Mouse (Mus musculus): ENCODE results near the gene Prkar1b. TPM values are rescaled to one million over a fixed set of nuclear protein-coding genes. Genes with fewer than 3 reads are reported as not detected.

Prkar1b gene
- polyA plus RNA-seq, 1 experiment, result 1.4 TPM

DNA sequence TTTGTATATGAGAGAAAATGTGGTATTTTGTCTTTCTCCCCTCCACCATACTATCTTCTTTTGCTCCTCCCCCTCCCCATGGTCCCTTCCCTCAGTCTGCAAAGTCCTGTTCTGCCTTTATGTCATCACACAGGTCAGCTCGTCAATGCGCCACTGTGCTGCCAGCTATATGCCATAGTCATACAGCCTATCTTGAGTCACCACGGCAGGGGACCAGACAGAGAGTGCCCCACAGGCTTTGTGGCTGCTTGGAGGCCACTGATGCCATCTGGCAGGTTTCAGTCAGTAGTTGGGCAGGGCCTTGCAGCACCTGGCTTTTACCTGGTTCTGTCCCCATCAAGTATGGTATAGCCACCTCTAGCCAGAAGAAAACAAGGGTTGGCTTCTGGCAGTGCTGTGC, 58.1 kb downstream of the Prkar1b start:
- Histone ChIP-seq H3K36me3 (replicated peaks; ENCODE audit: low read length) (no peaks in the 10 kb centered on the region), H3K9me3 (peaks cover 16% of the 10 kb centered on the region), H3K27me3 (replicated peaks) (peaks cover 56% of the 10 kb centered on the region), H3K4me3 (replicated peaks) (no peak overlapping the region), H3K4me1 (peaks cover 47% of the 10 kb centered on the region)
- TF ChIP-seq GATA1 (IDR thresholded peaks at IDR 0.05; ENCODE audit: borderline replicate concordance, low read length) (no peak), FLI1 (IDR thresholded peaks at IDR 0.05; ENCODE audit: low read length) (no peak)

GRCm38 (mm10) chr5:139090162-139090561, 59.6 kb downstream of the Prkar1b start:
- peaks cover 52% of the 10 kb centered on the region for H3K27me3 ChIP-seq (replicated peaks)
- no peaks in the 10 kb centered on the region for H3K36me3 ChIP-seq (replicated peaks; ENCODE audit: low read length)
- no peak for TF ChIP-seq GATA1 (IDR thresholded peaks at IDR 0.05; ENCODE audit: borderline replicate concordance, low read length)
- no peak for TF ChIP-seq FLI1 (IDR thresholded peaks at IDR 0.05; ENCODE audit: low read length)
- H3K4me3 ChIP-seq (replicated peaks), result no peak overlapping the region
- peaks cover 6% of the 10 kb centered on the region for H3K9me3 ChIP-seq
- peaks cover 52% of the 10 kb centered on the region for H3K4me1 ChIP-seq

- peaks cover 40% of the 10 kb centered on the region for H3K27me3 ChIP-seq (replicated peaks)
- TF ChIP-seq FLI1 (IDR thresholded peaks at IDR 0.05; ENCODE audit: low read length) (no peak), GATA1 (IDR thresholded peaks at IDR 0.05; ENCODE audit: borderline replicate concordance, low read length) (no peak)
- peaks cover 6% of the 10 kb centered on the region for H3K9me3 ChIP-seq
- peaks cover 68% of the 10 kb centered on the region for H3K4me1 ChIP-seq
- H3K4me3 ChIP-seq (replicated peaks), result no peak overlapping the region
- H3K36me3 ChIP-seq (replicated peaks; ENCODE audit: low read length), result no peaks in the 10 kb centered on the region
These were observed 61.6 kb downstream of the Prkar1b start for GRCm38 (mm10) chr5:139088173-139088572.

GRCm38 (mm10) chr5:139084831-139085519, 64.8 kb downstream of the Prkar1b start:
- Histone ChIP-seq H3K36me3 (replicated peaks; ENCODE audit: low read length) (peaks cover 2% of the 10 kb centered on the region), H3K4me1 (peaks cover 86% of the 10 kb centered on the region), H3K27me3 (replicated peaks) (peaks cover 23% of the 10 kb centered on the region), H3K9me3 (peaks cover 6% of the 10 kb centered on the region), H3K4me3 (replicated peaks) (no peak overlapping the region)
- no peak for TF ChIP-seq GATA1 (IDR thresholded peaks at IDR 0.05; ENCODE audit: borderline replicate concordance, low read length)
- no peak for TF ChIP-seq FLI1 (IDR thresholded peaks at IDR 0.05; ENCODE audit: low read length)

DNA sequence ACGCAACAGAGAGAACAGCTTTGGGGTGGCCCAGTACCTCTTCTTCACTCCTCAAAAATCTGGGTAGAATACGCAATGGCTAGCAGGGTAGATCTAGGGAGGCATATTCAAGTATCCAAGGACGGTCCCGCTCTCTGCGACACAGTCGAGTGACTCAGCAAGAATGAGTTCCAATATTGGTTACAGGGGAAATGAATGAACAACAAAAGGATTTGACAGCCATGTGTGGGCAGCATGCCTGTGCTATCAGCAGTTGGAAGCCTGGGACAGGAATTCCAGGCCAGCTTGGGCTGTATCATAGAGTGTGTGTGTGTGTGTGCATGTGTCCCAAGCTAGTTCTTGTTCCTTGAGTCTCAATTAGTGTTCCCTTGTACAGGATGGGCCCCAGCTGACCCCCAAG, 65.5 kb downstream of the Prkar1b start:
- no peak for TF ChIP-seq FLI1 (IDR thresholded peaks at IDR 0.05; ENCODE audit: low read length)
- Histone ChIP-seq H3K4me1 (peaks cover 86% of the 10 kb centered on the region), H3K9me3 (peaks cover 6% of the 10 kb centered on the region), H3K4me3 (replicated peaks) (no peak overlapping the region), H3K27me3 (replicated peaks) (peaks cover 16% of the 10 kb centered on the region), H3K36me3 (replicated peaks; ENCODE audit: low read length) (peaks cover 6% of the 10 kb centered on the region)

DNA sequence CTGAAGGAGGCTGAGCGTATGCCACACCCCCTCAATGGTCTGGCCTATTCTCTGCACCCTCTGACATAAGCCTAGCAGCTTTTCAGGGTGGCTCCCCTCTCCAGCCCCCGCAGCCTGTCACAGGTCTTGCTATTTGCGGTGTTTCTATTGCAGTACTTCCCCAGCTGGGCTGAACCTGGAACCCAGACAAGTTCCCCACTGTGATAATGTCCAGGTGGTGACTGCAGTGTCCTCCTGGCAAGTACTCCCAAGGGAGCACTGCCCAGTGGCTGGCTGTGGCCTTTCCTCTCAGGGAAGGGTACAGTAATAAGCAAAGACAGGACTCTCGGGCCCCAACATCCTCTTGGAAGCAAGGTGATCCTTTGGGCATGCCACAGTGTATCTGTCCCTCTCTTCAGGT, 66.0 kb downstream of the Prkar1b start:
- Histone ChIP-seq H3K36me3 (replicated peaks; ENCODE audit: low read length) (peaks cover 6% of the 10 kb centered on the region), H3K4me1 (peaks cover 89% of the 10 kb centered on the region), H3K27me3 (replicated peaks) (peaks cover 13% of the 10 kb centered on the region), H3K4me3 (replicated peaks) (no peak overlapping the region), H3K9me3 (peaks cover 6% of the 10 kb centered on the region)
- TF ChIP-seq FLI1 (IDR thresholded peaks at IDR 0.05; ENCODE audit: low read length) (no peak), GATA1 (IDR thresholded peaks at IDR 0.05; ENCODE audit: borderline replicate concordance, low read length) (no peak)

DNA sequence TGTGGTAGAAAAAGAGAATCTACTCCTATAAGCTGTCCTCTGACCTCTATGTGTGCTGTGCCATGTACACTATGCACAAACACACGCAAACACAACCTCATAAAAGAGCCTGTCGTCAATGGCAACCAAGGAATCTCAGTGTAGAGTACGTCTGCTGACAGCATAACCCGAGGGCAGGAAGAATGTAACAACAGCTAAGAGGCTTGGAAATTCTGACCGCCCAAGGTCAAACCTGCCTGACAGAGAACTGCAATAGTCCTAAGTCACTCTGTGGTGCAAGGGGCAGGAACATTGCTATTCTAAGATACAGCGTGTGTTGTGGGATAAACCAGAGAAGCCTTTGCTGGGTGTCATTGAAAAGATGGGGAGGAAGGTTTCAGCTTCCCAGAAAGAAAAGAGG, 68.4 kb downstream of the Prkar1b start:
- Histone ChIP-seq H3K9me3 (no peaks in the 10 kb centered on the region), H3K27me3 (replicated peaks) (peaks cover 3% of the 10 kb centered on the region), H3K4me1 (peaks cover 99% of the 10 kb centered on the region), H3K36me3 (replicated peaks; ENCODE audit: low read length) (peaks cover 6% of the 10 kb centered on the region), H3K4me3 (replicated peaks) (no peak overlapping the region)
- no peak for TF ChIP-seq GATA1 (IDR thresholded peaks at IDR 0.05; ENCODE audit: borderline replicate concordance, low read length)
- TF ChIP-seq FLI1 (IDR thresholded peaks at IDR 0.05; ENCODE audit: low read length), result no peak

DNA sequence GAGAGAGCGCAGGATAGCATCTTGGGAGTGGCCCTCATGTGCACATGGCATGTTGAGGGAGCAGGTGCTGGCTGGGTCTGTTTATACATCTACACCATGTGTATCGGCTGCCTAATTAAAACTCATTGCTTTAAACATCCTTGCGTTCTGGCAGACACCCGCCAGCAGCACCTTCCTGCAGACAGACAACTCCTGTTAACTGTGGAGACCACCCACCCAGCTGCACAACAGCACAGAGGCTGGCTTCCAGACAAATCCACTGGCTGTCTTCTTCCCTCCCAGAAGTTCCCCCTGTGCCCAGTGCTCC, 71.7 kb downstream of the Prkar1b start:
- no peak for TF ChIP-seq FLI1 (IDR thresholded peaks at IDR 0.05; ENCODE audit: low read length)
- TF ChIP-seq GATA1 (IDR thresholded peaks at IDR 0.05; ENCODE audit: borderline replicate concordance, low read length), result no peak
- Histone ChIP-seq H3K9me3 (no peaks in the 10 kb centered on the region), H3K4me3 (replicated peaks) (no peak overlapping the region), H3K36me3 (replicated peaks; ENCODE audit: low read length) (peaks cover 6% of the 10 kb centered on the region), H3K27me3 (replicated peaks) (peaks cover 11% of the 10 kb centered on the region), H3K4me1 (peaks cover 80% of the 10 kb centered on the region)

- no peak overlapping the region for H3K4me3 ChIP-seq (replicated peaks)
- H3K36me3 ChIP-seq (replicated peaks; ENCODE audit: low read length), result peaks cover 6% of the 10 kb centered on the region
- no peaks in the 10 kb centered on the region for H3K9me3 ChIP-seq
- peaks cover 17% of the 10 kb centered on the region for H3K27me3 ChIP-seq (replicated peaks)
- TF ChIP-seq GATA1 (IDR thresholded peaks at IDR 0.05; ENCODE audit: borderline replicate concordance, low read length) (no peak), FLI1 (IDR thresholded peaks at IDR 0.05; ENCODE audit: low read length) (no peak)
- peaks cover 75% of the 10 kb centered on the region for H3K4me1 ChIP-seq
These were observed 72.3 kb downstream of the Prkar1b start for GRCm38 (mm10) chr5:139077311-139078155.

GRCm38 (mm10) chr5:139076450-139076849, 73.4 kb downstream of the Prkar1b start:
- Histone ChIP-seq H3K4me1 (peaks cover 64% of the 10 kb centered on the region), H3K9me3 (no peaks in the 10 kb centered on the region), H3K4me3 (replicated peaks) (no peak overlapping the region), H3K36me3 (replicated peaks; ENCODE audit: low read length) (peaks cover 6% of the 10 kb centered on the region), H3K27me3 (replicated peaks) (peaks cover 17% of the 10 kb centered on the region)
- TF ChIP-seq GATA1 (IDR thresholded peaks at IDR 0.05; ENCODE audit: borderline replicate concordance, low read length) (no peak), FLI1 (IDR thresholded peaks at IDR 0.05; ENCODE audit: low read length) (no peak)
